Comparison of ENCODE assay signal across 8 mouse cellular contexts in the genomic region with DNA sequence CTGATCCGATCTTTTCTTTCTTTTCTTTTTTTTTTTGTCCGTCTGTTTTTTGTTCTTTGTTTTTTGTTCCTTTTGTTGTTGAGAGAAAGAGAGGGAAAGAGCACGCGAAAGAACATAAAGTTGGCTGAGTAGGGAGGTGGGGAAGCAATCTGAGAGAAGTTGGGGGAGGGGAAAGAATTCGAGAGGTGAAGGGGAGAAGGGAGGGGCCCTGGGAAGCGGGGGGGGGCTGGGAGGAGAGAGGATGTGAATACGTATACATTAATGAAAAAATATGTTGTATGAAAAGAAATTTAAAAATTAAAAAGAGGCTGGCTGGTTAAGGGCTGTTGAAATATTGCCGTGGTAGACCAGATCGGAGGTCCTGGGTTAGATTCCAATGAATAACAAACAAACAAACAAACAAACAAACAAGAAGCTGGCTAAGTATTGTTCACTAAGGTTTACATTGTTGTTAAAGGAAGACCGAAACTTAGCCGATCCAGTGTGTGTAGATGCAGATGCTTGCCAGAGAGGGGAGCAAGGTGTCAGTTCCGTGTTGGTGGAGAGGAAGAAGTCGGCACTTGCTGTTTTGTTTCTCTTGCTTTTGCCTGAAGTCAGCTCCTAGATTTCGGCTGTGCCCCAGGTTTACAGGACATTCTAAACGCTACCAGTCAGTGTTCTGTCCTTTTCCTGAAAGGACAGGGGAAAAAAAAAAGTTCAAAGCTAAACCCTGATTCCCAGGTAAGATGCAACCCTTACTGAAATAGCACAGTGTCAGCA.
A peak's percentile ranks its signal among the peaks of the same experiment; 100 is the strongest.
DNase-seq lines count a peak whose midpoint lies in the region; ATAC-seq and TF ChIP-seq lines count a peak whose summit lies in the region.

No protein-coding gene starts in this region.

- ATAC-seq in heart, postnatal 0 days (ENCODE audit: insufficient read depth, low read depth): peak; percentile 67; the same call in 1 of the 2 replicates
- peak; percentile 68; the same call in 1 of the 2 replicates for ATAC-seq in midbrain, embryonic 16.5 days

- WGBS in kidney, adult 2 months: 1% methylated on average over 13 of the region's 15 CpGs
- WGBS in heart, postnatal 0 days: 18% methylated on average over 15 of the region's 15 CpGs
- 16% methylated on average over 14 of the region's 15 CpGs for WGBS in limb, embryonic 10.5 days
- 11% methylated on average over 14 of the region's 15 CpGs for WGBS in midbrain, embryonic 16.5 days

- H3K4me2 ChIP-seq in heart, postnatal 0 days (ENCODE audit: low read depth, low read length): peak overlapping the region; percentile 56
- peak overlapping the region; percentile 47 for H3K4me2 ChIP-seq in midbrain, embryonic 16.5 days (ENCODE audit: low read length)

- H3K27ac ChIP-seq in kidney, adult 2 months (ENCODE audit: insufficient read depth, low read depth, low read length): no peak overlapping the region
- H3K27ac ChIP-seq in cortical plate, adult 2 months (ENCODE audit: insufficient read depth, low read length): no peak overlapping the region
- peak overlapping the region; percentile 67 for H3K27ac ChIP-seq in heart, postnatal 0 days (ENCODE audit: low read depth)
- H3K27ac ChIP-seq in limb, embryonic 10.5 days: no peak overlapping the region; the same call in 1 of the 2 replicates
- peak overlapping the region; percentile 71 for H3K27ac ChIP-seq in midbrain, embryonic 16.5 days (ENCODE audit: low read length)

- no peak for TF ChIP-seq POLR2A in kidney, adult 2 months (IDR thresholded peaks at IDR 0.05; ENCODE audit: low read depth, low read length)
- TF ChIP-seq POLR2A in cortical plate, adult 2 months (IDR thresholded peaks at IDR 0.05; ENCODE audit: extremely low read depth, insufficient read depth, low read length): no peak

- peak; percentile 19 for DNase-seq in kidney, adult 2 months
- DNase-seq in kidney, adult 11 months: no peak
- peak; percentile 57 for DNase-seq in heart, postnatal 0 days (ENCODE audit: low spot score)
- peak; percentile 32 for DNase-seq in limb, embryonic 10.5 days (ENCODE audit: low spot score)
- no peak for DNase-seq in urinary bladder, postnatal 10 days (ENCODE audit: low spot score)
- DNase-seq in gastrocnemius, adult 8-10 months (ENCODE audit: low spot score in 2 of 2): no peak

- TF ChIP-seq EP300 in heart, postnatal 0 days (IDR thresholded peaks at IDR 0.05; ENCODE audit: low read depth): no peak

- no peaks in the 10 kb centered on the region for H3K4me1 ChIP-seq in kidney, adult 2 months (ENCODE audit: control insufficient read depth, insufficient read depth, low read length)
- no peaks in the 10 kb centered on the region for H3K4me1 ChIP-seq in cortical plate, adult 2 months (ENCODE audit: control insufficient read depth, insufficient read depth, low read length)
- H3K4me1 ChIP-seq in heart, postnatal 0 days (ENCODE audit: control insufficient read depth, insufficient read depth): no peaks in the 10 kb centered on the region
- H3K4me1 ChIP-seq in limb, embryonic 10.5 days: 0 out of 2 replicates have a peak, but pooled peaks cover 3% of the 10 kb centered on the region
- H3K4me1 ChIP-seq in midbrain, embryonic 16.5 days (ENCODE audit: control insufficient read depth, insufficient read depth, low read length): no peaks in the 10 kb centered on the region; the same call in 1 of the 2 replicates

- no peak for TF ChIP-seq CTCF in kidney, adult 2 months (conservative IDR thresholded peaks at IDR 0.05; ENCODE audit: insufficient read depth, insufficient read length, low read depth, low read length)
- 0 out of 2 replicates have a peak, but pooled peaks have one; percentile 15 for TF ChIP-seq CTCF in cortical plate, adult 2 months (IDR thresholded peaks at IDR 0.05; ENCODE audit: extremely low read depth, insufficient read depth, low read length)
- peak; percentile 30 for TF ChIP-seq CTCF in heart, postnatal 0 days (IDR thresholded peaks at IDR 0.05; ENCODE audit: low read depth)

- 0 out of 2 replicates have a peak overlapping the region, but pooled peaks have one; percentile 6 for H3K9ac ChIP-seq in heart, postnatal 0 days (replicated peaks; ENCODE audit: low read depth, low read length)
- 0 out of 2 replicates have a peak overlapping the region, but pooled peaks have one; percentile 34 for H3K9ac ChIP-seq in midbrain, embryonic 16.5 days (ENCODE audit: low read depth, low read length)

- peak overlapping the region; percentile 37; the same call in 1 of the 2 replicates for H3K4me3 ChIP-seq in kidney, adult 2 months (ENCODE audit: insufficient read depth, low read depth, low read length)
- H3K4me3 ChIP-seq in cortical plate, adult 2 months (ENCODE audit: insufficient read depth, low read length): peak overlapping the region; percentile 2
- peak overlapping the region; percentile 40 for H3K4me3 ChIP-seq in heart, postnatal 0 days (ENCODE audit: low read depth, low read length)
- H3K4me3 ChIP-seq in limb, embryonic 10.5 days: peak overlapping the region; percentile 37
- H3K4me3 ChIP-seq in midbrain, embryonic 16.5 days (ENCODE audit: low read depth, low read length): peak overlapping the region; percentile 17

- no peaks in the 10 kb centered on the region for H3K36me3 ChIP-seq in kidney, adult 2 months (ENCODE audit: control insufficient read depth, insufficient read depth, low read length)
- H3K36me3 ChIP-seq in heart, postnatal 0 days (replicated peaks; ENCODE audit: control insufficient read depth, insufficient read depth, low read length): no peaks in the 10 kb centered on the region
- H3K36me3 ChIP-seq in limb, embryonic 10.5 days: no peaks in the 10 kb centered on the region
- H3K36me3 ChIP-seq in midbrain, embryonic 16.5 days (ENCODE audit: control insufficient read depth, insufficient read depth, low read length): no peaks in the 10 kb centered on the region

- H3K9me3 ChIP-seq in heart, postnatal 0 days (replicated peaks; ENCODE audit: control insufficient read depth, low read length): no peaks in the 10 kb centered on the region
- no peaks in the 10 kb centered on the region for H3K9me3 ChIP-seq in limb, embryonic 10.5 days (replicated peaks)
- no peaks in the 10 kb centered on the region for H3K9me3 ChIP-seq in midbrain, embryonic 16.5 days (replicated peaks; ENCODE audit: control insufficient read depth, low read length, poor library complexity, severe bottlenecking)

- no peaks in the 10 kb centered on the region for H3K27me3 ChIP-seq in kidney, adult 2 months (replicated peaks; ENCODE audit: control insufficient read depth, insufficient read depth, low read length)
- H3K27me3 ChIP-seq in heart, postnatal 0 days (ENCODE audit: control insufficient read depth, insufficient read depth, low read length): no peaks in the 10 kb centered on the region
- H3K27me3 ChIP-seq in limb, embryonic 10.5 days (ENCODE audit: low read depth, poor library complexity, severe bottlenecking): peaks cover 11% of the 10 kb centered on the region; the same call in 1 of the 2 replicates
- no peaks in the 10 kb centered on the region for H3K27me3 ChIP-seq in midbrain, embryonic 16.5 days (ENCODE audit: control insufficient read depth, insufficient read depth, low read depth, low read length)

Comparison
In these comparisons a context has a peak if more than half of its experiments do, and no peak if none do; other contexts are left out.
1. DNase-seq: peak in kidney, adult 2 months (single experiment), heart, postnatal 0 days (single experiment) and limb, embryonic 10.5 days (single experiment); none in kidney, adult 11 months (single experiment), urinary bladder, postnatal 10 days (single experiment) and gastrocnemius, adult 8-10 months (0 of 2).
2. H3K27ac ChIP-seq: peak in heart, postnatal 0 days (single experiment) and midbrain, embryonic 16.5 days (single experiment); none in kidney, adult 2 months (single experiment), cortical plate, adult 2 months (single experiment) and limb, embryonic 10.5 days (single experiment).
3. Peak in every context shown above with its lines, with median percentiles within 50 percentile points of each other: H3K4me3 ChIP-seq.